Mouse (Mus musculus) gastrocnemius, postnatal 4 days (tissue): ENCODE data around the gene 2210010C04Rik. TPM values are rescaled to one million over a fixed set of nuclear protein-coding genes. Genes with fewer than 3 reads are reported as not detected.

ENCODE experiments used
- DNase-seq, 2 experiments: peaks; one replicate each; pipeline ENCODE4 v3.0.0; 2021 to 2022; ENCODE audit warnings: low spot score in 2 of 2, mixed read lengths in 2 of 2
- long read RNA-seq, 2 experiments: library from polyadenylated mRNA; stranded (forward); transcript quantifications; one replicate each; pipeline ENCODE4 v2.0.0; 2021
- total RNA-seq, 2 experiments: library from RNA; stranded (reverse); gene quantifications; 2 replicates each; pipeline ENCODE4 v1.2.3; 2021

2210010C04Rik gene
- total RNA-seq, result not detected
- long read RNA-seq, experiment 1, result 0 reads
- long read RNA-seq, experiment 2, result 0 reads

DNA sequence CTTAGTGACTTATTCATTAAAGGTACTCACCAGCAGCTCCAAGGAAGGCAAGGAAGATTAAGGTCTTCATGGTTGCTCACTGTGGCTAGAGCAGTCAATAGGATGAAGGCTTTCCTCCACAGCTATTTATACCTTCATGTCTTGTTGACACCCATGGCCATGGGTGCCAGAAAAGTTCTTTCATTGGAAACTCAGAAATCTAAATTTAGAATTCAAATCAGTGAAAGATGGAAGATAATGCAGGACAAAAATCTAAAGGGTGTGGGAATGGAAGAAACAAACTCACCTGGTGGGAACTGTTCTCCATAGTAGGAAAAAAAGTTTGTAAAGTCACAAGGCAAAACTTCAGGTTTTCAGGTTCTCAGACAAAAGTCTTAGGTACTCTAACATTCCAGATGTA, at the start of gene 2210010C04Rik:
Gene 2210010C04Rik, minus strand, starts transcription at position 101 of the 400 bp plus-strand sequence.
- no peak for DNase-seq

DNA sequence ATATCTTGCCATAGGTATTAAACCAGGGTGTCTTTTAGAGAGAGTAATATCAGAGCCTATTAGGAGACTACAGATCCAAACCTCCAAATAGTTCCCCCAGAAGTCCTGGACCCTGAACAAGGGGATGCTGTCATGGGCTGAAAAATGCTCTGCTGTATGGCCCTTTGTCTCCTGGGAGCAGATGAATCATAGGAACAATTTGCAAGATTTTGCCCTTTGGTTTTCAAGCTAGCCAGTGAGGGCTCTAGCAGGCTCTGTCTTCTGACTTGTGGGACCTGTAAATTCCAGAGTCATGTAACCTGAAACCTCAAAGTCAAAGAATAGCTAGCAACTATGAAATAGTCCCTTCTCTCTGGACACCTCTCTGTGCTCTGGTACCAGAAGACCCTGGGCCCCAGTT, 44.8 kb upstream of the 2210010C04Rik start:
- no peak for DNase-seq

DNA sequence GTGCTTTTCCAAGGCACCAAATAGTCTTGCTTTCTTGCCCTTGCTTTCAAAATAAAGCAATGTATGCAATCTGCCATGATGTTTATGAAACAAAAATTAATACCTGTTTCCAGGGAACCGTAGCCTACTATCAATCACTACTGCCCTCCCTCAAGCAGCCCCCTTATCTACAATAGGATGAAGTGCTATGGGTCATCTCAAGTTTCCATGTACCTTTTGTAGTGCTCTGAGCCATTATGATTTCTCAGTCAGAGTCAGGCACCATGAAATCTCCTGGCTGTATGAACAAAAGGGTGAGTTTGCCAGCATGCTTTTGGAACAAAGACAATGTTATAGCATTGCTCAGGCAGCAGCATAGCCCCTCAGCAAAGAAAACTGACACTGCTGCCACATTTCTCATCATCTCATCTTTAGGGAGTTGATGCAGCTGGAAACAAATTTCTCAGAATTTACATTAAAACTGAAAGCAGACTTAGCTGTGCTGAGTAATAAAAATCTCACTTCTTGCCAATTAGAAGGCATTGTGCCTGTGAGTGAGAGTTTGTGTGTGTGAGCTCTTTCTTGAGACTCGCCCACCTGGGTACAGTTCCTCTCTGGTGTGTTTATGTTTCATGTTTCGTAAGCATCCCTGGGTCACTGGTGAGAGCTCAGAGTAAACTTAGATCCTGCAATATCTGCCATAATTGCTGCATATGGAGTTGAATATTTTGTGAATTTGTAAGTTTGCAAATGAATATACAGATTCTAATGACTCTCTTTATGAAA, 43.4 kb upstream of the 2210010C04Rik start:
- DNase-seq, result no peak

DNA sequence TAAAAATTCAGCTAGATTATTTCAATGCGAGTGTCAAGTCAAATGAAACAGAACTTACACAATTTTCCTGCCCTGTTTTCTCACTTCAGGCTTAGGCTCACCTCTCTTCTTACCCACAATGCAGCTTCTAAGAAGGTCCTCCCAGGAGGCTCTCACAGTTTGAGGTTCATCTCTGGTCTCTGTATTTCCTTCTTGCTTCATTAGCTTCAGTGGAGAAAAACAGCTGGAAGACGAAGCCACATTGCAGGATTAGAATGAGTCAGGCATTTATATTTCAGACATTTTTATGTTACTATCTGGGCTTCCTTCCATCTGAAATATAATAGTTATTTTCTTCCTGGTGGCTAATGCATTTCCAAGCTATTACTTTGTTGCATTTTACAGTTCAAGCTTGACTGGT, 40.4 kb upstream of the 2210010C04Rik start:
- DNase-seq, result no peak

DNA sequence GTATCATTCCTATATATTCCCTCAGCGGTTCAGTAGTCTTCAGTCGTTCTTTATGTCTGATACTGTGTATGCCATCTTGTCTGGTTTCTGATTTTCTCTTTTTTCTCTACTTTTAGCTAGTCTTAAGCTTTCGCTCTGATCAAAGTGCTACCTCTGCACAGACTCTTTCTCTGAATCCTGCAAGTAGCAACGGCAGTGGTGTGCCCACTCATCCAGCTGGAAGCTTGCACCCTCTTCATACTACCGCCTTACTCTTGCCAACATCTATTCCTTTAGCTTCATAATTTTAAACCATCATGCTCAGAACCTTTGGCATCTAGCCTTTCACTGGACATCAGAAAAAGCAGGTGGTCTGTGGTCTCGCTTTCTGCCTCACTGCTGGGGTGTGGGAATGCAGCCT, 28.0 kb upstream of the 2210010C04Rik start:
- no peak for DNase-seq

DNA sequence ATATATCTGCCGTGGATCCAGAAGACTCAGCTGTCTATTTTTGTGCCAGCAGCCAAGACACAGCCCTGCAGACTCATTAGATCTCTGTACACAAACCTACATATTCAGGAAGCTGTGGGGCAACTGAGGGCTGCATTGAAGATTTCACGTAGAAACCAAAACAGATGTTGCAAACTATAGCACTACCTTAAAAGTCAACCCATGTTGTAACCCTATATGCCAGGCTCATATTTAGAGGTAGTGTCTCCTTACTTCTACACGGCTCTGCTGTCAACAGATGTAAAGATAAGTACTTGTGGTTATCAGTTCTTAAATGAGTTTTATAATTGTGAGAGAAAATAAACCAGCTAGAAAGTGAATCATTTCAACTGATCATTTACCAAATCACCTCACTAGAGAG, 27.4 kb upstream of the 2210010C04Rik start:
- DNase-seq, result no peak

DNA sequence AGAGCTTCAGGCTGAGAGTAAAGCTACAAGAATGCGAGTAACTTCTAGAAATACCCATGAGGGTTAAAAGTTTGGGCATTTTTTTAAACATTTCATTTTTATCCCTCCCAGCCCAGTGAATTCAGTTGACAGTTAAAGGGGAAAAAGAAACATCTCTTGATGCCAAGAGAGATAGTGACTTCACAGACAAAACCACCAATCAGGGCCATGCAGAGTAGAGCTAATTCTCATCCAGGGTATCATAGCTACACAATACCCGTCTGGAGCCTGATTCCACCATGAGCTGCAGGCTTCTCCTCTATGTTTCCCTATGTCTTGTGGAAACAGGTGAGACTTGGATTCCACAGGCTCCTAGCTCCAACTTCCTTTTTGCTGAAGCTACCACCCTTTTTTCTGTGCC, 26.8 kb upstream of the 2210010C04Rik start:
- no peak for DNase-seq

DNA sequence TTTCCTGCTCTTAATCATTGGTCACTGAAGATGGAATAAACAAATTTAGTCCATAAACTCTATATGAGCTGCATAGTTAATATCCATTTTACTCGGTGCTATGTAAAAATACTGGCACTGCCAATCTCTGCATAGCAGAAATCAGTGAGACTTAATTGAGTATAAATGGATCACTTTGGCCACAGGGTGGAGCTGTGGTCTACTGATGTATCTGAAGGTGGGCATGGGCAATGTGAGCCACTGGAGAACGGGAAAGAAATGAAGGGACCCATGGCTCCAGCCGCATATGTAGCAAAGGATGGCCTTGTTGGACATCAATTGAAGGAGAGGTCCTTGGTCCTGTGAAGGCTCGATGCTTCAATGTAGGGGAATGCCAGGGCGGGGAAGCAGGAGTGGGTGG, 25.8 kb upstream of the 2210010C04Rik start:
- DNase-seq, result no peak

DNA sequence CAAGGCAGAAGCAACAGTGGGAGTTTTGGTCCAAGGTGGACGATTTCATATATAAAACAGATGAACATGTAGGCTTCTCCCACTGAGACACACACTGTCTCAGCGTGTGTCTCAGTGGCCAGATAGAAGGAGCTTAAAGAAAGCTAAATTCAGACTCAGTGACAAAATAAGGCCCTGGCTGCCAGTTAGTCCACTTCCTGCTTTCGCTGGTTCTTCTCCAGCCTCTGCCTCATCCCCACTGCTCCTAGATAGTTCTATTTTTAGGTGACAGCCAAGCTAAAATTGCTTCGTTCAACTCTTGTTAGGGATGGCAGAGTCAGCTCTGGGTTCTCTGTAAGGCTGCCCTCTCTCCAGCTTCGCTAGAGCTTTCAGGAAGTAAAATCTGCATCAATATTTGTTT, 22.3 kb upstream of the 2210010C04Rik start:
- DNase-seq, result no peak

DNA sequence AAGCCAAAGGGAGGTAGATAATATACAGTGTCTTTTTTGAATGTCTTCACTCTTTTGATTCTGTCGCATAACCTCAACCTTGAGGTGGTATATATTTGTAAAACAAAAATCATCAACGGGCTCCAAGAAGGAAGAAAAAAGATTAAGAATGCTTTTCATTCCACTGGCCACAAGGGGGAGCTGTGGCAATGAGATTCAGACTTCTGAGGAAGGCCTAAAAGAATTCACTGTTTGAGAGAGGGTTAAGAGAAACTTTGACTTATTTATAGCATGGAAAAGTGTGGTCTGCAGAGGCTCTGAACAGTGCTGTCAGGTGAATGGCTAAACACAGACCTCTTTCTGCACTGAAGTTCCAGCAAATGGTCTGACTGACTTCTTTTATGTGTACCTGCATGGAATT, 20.3 kb upstream of the 2210010C04Rik start:
- no peak for DNase-seq

DNA sequence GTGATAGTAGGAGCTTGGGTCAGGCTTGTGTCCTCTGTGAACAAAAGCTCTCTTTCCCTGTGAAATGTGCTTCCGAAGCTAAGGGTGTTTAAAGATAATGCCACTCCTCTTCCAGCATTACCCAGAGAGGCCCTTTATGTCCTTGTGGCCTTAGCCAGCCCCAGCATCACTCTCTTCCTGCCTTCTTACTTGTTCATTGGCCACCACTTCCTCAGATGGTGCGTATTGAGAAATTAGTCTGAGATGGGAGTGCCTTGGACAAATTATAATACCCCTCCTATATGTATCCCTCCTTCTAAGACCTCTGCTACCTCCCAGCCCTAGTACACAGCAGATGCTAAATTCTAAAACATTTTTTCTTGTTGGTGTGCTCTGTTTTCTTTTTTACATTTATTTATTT, 19.1 kb upstream of the 2210010C04Rik start:
- DNase-seq, result no peak

DNA sequence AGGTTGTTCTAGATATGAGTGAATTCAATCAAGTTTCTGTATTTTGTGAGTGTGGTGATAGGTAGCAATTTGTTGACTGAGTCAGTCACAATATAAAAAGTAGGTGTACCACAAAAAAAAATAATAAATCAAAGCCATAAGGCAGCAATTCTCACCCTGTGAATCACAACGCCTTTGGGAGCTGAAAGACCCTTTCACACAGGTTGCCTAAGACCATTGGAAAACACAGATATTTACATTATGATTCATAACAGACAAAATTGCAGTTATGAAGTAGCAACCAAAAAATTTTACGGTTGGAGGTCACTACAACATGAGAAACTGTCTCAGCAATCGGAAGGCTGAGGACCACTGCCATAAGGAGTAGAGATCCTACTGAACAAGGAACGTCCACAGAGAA, 16.5 kb upstream of the 2210010C04Rik start:
- no peak for DNase-seq

DNA sequence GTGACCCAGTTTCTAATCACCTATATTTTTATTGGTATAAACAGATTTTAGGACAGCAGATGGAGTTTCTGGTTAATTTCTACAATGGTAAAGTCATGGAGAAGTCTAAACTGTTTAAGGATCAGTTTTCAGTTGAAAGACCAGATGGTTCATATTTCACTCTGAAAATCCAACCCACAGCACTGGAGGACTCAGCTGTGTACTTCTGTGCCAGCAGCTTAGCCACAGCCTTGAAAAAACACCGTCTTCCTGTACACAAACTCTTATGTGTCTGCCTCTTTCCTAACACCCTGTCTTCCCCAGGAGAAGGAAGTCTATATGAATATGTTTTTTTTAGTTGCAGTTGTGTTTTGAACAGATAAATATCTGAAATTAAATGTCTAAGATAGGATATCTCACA, 13.3 kb upstream of the 2210010C04Rik start:
- DNase-seq, result no peak

DNA sequence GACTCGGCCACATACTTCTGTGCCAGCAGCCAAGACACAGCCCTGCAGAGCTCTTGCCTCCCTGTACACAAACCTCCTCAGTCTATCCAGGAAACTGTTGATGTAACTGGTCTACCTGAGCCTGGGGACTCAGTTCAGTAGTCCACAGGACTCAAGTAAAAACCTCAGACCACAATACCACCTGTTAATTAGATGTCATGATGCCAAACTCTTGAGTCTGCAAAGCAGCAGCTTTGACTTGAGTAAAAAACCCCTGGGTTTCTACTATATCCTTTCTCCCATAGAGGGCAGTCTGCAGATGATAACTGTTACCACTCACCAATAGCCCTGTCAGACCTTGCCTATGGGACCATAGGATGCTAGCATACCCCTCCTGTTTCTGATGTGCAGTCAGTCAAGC, 12.7 kb upstream of the 2210010C04Rik start:
- no peak for DNase-seq

DNA sequence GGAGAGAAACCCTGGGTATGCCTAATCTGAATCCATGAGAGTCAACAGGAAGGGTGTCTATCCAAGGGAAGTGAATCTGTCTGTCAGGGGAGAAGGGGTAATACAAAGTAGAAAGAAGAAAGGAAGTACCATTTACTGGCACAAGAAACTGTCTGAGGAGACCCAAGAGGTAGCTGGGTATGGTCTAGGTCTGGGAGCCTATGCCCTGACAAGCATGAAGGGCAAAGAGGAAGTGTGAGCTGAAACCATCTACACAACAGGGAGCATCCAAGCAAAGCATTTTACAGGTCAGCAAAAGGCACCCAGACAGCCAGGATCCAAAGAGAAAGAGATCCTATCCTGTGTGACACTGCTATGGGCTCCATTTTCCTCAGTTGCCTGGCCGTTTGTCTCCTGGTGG, 11.9 kb upstream of the 2210010C04Rik start:
- no peak for DNase-seq

DNA sequence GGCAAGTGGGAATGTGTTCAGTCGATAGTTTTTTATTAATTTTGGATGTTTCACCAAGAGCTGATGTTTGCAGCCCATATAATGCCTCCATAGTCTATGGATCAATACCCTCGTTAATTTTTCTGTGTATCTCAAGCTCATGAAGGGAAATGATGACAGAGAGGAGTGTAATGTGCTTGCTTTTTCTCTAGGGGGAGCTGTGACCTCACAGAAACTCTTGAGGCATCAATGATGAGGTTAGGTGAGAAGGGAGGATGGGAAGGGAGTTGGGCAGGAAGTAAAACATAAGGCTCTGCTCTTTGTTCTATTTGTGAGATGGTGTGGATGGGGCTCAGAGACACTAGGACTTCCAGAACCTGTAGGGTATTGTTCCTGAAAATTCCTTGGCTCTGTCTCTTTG, 11.2 kb upstream of the 2210010C04Rik start:
- DNase-seq, result no peak

DNA sequence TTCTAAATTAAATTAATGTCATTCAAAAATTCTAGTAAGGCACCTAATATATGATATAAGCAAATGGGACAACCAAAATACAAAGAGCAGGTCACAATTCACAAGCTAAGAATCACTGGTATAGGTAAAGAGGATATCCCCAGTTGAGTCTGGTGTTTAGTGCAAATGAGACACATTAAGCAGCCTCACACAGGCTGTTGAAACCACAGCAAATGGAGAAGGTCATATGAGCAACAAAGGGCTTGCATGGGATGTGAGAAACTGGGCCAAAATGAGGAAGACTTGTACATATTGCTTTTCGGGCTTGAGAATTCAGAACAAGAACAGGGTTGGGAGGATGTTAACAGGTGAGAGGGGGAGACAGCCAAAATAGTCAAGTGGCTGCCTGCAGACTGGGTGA, 9.4 kb upstream of the 2210010C04Rik start:
- no peak for DNase-seq

DNA sequence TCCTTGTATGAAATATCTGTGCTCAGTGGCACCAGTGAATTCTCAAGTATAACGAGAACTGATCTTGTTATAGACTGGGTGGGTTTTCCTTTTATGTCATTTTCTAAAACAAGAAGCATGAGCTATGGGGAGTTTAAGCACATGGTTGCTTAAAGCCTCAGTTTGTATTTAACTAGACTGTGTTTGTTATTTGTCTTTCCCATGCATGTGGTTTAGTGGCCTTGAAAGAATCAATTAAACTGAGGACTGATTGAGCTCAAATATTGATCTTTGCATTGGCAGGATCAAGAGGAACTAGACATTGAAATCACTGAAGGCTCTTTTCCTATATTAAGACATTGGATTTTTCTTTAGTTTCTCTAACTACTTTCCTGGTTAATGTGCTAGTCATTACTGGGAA, 9.0 kb upstream of the 2210010C04Rik start:
- DNase-seq, result no peak

DNA sequence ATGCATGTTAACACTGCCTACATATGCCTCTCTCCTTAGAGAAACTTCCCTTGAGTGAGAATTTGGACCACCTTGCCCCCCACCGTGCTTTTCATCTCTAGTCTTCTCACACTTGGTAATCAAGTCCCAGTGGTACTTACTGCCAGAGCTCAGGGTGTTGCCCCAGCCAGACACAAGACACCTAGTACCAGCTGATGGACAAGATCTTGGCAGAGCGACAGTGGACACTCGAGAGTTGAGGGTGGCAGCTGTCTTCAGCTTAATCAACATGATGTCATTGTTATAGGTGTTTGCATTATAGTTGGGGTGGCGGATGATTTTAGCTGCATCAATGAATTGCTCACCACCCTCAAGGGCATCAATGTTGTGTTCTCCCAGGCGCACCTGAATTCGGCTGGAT, 2.5 kb downstream of the 2210010C04Rik start:
- DNase-seq, result no peak

DNA sequence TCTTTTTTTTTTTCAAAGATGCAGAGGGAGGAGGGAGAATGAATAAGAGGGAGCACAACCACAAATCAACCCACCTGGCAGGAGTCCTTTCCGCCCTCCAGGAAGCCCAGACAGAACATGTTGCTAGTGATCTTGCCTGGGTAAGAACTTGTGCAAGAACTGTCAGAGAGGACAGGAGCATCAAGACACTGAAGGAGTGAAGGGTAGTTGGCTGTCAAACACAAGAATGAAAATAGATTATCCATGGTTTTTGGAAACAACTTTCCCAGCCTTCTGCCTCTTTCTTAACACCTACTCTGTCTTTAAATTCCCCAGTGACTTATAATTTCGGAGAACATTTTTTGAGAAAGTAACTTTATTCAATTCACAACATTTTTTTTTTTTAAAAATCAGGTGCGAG, 3.1 kb downstream of the 2210010C04Rik start:
- no peak for DNase-seq

DNA sequence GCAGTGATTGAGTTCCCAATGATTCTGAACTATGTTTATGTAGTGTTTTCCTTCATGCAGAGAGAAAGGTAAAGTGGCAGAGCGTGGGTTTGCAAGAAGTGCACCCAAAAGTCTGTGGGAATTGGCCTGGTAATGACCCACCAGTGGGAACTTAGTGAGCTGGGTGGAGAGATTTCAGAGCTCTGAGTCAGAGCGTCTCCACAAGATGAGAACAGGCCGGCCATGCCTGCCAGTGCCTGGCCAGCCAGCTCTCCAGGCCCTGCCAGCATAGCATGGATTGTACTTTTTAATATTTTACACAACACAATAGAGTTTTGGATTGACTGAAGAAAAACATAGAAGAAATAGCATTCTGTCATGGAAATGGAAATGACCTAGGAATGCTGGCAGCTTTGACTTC, 4.5 kb downstream of the 2210010C04Rik start:
- DNase-seq, result no peak

DNA sequence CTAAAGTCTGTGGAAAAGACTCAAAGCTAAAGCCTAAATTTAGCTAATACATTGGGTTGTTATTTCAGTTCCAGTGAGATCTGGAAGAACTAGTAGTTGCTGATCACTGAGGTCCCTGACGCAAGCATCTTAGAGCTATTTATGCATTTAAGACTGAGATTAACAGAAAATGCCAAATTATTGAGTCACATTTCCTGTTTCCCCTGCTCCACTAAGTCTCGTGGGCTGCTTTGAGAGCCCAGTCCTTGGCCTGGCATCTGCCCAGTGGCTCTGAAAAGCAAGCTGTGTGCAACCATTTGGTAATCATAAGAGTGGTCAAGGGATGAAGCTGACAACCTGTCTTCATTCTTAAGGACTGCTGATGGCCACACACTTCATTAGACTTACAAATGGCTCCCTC, 8.3 kb downstream of the 2210010C04Rik start:
- peak in 1 of 2 experiments; percentile 11 for DNase-seq

DNA sequence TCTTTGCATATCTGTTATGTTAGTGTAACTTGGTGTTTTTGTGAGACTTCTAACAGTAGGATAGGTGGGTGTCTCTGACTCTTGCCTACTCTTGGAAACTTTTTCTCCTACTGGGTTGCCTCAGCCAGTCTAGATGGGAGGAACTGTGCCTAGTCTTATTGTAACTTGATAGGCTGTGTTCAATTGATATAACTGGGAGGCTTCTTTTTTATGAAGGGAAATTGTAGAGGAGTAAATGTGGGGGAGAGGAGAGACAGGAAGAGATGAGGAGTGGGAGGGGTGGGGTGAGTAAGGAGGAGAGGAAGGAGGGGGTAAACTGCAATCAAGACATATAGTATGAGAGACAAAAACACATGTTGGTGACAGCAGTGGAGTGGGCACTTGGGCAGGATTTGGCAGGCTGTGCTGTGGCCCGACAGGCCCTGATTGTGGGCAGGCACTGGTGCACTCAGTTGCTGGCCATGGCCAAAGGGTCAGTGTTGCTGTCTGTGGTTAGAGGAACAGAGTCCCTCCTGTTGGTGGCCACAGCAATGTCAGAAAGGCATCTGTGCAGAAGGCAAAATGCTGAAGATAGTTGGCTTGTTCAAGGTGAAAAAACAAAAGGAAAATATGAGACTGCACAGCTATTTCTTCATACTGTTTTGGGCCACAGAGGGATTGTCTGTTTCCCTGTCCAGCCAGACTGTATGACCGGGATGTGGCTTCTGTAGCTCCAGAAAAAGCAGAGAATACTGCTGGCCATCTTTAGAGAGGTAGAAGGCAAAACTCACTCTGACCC, 9.2 kb downstream of the 2210010C04Rik start:
- DNase-seq, result no peak
